Mouse (Mus musculus): ENCODE results near the gene Exosc3.
A peak's percentile ranks its signal among the peaks of the same experiment; 100 is the strongest.
"Not testable (repeated sequence)": the region's sequence is repeated elsewhere in the genome, so short reads cannot be mapped to it uniquely, and the experiment has no call there.

The Exosc3 gene

DNA sequence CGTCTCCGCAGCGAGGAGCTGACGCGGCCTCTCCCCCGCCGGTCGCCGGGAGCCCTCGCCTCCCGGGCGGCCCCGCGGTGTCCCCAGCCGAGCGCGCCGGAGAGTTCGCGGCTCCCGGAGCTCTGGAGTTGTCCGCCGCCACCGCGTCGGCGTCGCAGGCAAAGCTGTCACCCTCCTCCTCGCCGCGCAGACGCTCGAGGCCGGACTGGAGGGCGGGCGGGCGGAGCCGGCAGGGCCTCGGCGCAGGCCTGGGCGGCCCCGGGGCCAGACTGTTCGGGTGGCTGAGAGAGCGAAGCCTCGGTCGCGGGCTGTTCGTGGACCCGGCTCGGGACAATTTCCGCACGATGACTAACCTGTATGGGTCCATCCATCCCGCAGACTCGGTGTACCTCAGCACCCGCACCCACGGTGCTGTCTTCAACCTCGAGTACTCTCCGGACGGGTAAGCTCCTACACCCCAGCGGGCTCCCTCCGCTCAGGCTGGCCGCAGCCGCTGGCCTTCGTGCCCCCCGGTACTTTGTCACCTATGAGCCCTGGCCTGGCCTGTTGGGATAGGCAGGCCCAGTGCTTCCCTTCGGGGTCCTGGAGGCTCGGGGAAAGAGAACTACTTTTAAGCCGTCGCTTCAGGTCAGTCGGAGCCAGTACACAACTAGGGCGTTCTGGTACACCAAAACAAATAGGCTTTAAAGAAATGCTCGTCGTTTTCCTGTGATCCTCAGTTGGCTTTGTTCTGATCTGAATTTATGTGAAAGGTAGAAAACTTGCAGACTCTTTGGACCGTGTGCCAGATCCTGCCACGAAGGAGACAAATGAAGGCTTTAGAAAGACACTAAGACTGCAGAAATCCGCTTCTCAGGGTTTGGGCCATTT, at the start of gene Exosc3:
Gene Exosc3, minus strand, starts transcription at position 447 of the 870 bp plus-strand sequence.
- DNase-seq (ENCODE audit: low read depth, low spot score) = peak; percentile 36

DNA sequence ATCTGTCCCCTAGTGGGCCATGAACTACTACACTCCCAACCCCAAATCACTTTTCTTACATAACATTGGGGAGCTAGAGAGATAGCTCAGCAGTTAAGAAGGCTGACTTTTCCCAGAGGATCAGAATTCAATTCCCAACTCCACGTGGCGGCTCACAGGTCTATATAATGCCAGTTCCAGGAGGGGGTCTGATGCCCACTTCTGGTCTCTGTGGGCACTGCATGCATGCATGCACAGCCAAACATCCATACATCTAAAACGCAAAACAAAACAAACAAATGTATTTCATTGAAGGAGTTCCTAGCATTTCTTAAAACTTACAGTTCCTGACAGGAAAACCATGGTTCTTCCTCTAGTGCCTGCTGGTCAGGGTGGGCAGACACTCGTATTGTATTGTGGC, 49.6 kb upstream of the Exosc3 start:
- DNase-seq (ENCODE audit: low read depth, low spot score) = no peak

DNA sequence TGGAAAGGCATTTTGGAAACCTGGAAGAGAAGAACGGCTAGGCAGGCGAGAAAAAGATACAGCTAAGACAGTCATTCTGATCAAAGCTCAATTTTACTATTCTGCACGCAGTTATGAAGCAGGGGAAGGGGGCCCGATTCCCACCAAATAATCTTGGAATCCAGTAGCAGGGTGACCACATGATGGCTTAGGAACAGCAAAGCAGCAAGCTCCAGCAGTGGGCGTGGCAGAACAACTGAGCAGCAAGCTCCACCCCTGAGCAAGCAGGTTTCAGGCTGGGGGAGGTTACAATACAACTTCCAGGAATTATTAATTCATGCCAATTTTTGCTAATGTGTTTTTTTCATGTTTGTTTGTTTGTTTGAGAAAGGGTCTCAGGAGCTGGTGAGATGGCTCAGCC, 44.8 kb upstream of the Exosc3 start:
- DNase-seq (ENCODE audit: low read depth, low spot score) = not testable (repeated sequence)

DNA sequence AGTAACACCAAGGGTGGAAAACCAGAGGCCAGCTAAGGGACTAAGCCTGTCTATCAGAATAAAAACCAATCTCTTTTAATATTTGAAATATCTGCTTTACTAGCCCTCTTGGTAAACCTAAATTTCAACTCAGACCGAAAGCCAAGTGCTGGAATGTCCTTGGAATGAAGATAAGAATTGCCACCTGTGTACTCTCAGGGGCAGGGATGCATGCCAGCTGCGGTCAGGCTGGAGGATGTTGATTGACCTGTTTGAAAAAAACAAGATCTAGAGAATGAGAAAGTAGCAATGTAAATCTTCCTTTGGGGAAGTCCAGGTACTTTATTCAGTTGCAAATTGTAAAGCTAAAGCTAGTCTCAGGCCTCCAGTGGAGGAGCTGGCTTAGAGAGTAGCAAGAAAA, 39.6 kb upstream of the Exosc3 start:
- DNase-seq (ENCODE audit: low read depth, low spot score) = not testable (repeated sequence)

DNA sequence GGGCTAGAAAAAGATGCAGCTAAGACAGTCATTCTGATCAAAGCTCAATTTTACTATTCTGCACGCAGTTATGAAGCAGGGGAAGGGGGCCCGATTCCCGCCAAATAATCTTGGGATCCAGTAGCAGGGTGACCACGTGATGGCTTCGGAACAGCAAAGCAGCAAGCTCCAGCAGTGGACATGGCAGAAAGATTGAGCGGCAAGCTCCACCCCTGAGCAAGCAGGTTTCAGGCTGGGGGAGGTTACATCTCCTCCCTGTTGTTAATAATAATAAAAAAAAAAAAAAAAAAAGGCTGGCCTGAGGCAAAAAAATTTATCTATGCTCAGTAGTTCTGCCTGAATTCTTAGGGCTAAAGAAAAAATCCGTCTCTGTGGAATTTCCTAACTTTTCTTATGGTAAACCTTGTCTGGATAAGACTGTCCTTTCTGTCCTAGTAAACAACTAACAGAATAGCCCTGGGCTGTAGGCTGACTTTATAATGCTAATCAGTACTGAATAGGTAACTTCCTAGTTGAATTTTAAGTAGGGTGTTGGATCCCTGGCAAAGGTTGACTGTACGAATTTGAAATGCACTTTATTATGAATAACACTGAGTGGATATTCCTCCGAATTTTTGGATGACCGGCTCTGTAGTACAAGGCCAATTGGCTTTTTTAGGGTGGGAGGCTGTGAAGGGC, 38.5 kb upstream of the Exosc3 start:
- not testable (repeated sequence) for DNase-seq (ENCODE audit: low read depth, low spot score)

DNA sequence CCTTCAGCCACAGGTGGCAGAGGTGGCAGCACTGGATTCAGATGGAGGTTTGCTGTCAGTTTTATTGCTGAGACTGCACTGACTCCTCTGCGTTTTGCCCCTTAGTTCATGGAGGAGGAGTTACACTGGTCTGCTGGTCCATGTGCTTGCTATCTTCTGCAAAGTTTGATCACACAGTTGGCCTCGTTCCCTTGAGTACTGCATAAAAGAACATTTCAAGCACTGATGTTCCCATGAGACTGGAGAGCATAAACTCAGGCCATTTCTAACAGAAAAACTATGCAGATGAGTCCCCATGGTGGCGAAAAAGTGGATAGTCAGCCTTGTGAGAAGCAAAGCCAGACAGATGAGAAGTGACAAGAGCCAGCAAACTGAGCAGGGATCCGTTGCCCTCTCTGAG, 34.0 kb upstream of the Exosc3 start:
- DNase-seq (ENCODE audit: low read depth, low spot score) = no peak

DNA sequence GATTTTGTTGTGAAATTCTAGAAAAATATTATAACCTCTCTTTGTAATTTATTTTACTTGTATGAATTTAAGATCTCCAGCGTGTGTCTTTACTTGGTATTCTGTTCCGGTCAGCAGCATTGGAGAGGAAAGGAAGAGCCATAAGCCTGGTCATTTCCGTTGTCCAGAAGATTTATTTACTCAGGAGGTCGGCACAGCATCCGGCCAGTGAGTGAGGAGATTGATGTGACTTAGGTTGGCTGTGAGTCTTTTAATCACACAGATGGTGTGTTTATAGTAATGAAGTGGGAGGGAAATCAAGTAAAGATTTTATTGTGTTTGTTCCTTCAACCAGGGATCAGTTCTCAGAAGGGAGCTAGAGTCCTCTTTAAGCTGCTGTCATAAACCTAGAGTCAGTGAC, 32.3 kb upstream of the Exosc3 start:
- no peak for DNase-seq (ENCODE audit: low read depth, low spot score)

DNA sequence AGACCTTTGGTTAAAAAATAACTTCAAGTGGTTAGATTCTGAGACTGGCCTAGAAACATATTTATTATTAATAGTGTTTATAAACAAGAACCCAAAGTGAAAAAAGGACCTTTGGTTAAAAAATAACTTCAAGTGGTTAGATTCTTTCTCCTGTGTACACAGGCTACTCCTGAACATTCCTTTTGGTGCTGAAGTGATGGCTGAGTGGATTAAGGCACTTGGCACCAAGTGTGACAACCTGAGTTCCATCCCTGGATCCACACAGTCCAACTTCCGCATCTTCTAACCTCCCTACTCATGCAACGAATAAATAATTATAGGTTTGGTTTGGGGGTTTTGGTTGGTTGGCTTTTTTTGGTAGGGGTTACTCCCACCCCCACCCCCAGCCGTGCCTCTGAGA, 28.7 kb upstream of the Exosc3 start:
- no peak for DNase-seq (ENCODE audit: low read depth, low spot score)

DNA sequence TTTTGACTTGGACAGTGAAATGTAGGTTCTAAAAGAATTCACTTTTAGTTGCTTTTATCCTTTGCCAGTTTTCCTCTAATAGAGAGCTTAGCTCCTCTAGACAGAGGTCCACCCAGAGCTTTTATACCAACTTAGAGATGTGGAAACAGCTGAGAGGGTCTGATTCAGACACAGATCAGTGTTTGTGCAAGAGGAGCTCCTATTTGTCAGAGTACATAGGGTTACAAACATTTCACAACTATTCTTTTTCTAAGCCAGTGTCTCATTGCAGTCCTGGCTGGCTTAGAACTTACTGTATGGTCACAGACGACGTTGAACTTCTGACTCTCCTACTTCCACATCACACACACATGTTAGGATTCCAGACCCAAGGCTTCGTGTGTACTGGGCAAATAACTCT, 14.1 kb upstream of the Exosc3 start:
- DNase-seq (ENCODE audit: low read depth, low spot score) = no peak

DNA sequence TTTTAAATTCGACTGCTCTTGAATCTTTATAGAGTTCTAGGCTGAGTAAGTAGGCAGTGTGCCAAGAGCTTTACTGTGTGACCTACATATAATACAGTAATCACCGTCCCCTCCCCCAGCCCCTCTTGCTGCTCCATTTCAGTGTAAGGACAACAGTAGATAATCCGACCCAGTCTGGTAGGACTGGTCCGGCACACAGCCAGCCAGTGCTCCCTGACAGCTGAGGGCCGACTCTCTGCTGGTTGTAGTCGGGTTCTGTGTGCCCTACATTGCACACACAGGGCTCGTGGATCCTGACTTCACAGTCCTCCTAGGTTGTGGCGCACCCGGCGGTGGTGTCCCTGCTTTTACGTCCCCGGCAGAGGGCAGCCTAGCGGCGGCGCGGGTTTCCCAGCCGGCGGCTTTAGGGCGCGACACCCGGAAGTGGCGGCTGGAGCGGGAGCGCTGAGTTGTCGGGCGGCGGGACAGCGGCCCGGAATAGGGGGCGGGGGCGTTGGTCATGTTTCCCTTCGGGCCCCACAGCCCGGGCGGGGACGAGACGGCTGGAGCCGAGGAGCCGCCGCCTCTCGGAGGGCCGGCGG, 773 bp downstream of the Exosc3 start, which contains the start of gene Dcaf10:
Gene Dcaf10, plus strand, starts transcription at position 433 of the 581 bp plus-strand sequence.
- peak; percentile 93 for DNase-seq (ENCODE audit: low read depth, low spot score)

DNA sequence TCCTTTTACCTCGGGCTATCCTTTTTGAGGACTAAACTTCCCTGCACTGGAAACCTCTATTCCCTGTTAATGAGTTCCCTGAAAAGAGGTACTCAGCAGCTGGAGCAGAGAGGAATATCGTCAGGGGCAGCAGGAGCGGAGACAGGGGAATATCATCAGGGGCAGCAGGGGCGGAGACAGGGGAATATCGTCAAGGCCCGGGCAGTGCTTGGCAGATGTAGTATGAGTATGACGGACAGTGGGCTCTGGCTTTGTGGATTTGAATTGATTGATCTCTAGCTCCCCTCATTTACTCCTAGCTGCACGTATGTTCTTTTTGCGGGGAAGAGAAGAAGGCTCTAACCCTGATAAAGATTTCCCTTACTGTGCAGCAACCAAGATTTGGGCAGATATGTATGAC, 1.3 kb downstream of the Exosc3 start:
- no peak for DNase-seq (ENCODE audit: low read depth, low spot score)

DNA sequence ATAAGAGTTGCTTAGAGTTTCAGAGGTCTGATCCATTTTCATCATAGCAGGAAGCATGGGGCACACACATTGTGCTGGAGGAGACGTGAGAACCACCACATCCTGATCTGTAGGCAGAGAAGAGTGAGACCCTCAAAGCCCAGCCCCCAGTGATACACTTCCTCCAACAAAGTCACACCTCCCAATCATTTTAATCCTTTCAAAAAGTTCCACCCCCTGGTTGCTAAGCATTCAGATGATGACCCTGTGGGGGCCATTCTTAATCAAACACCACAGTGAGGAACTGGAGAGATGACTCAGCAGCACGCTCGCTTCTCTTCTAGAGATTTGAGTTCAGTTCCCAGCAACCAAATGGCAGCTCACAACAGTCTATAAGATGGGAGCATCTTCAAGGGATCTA, 10.1 kb downstream of the Exosc3 start:
- no peak for DNase-seq (ENCODE audit: low read depth, low spot score)

DNA sequence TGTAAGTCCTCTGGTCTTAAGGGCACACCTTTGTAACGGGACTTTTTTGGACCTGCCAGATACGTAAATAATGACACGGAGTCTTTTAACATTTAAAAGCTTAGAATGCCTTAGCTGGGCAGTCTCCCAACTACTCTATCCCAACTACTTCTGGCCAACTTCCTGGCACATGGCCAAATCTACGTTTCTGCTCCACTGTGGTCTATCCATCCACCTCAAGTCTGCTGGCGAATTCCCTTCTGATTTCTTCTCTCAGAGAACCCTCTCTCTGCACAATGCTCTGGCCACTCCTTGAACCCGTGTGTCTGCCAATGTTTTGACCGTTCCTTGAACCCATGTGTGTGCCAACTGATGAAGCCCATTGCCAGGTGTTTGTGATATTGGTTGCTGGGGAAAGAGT, 11.4 kb downstream of the Exosc3 start:
- DNase-seq (ENCODE audit: low read depth, low spot score) = no peak

DNA sequence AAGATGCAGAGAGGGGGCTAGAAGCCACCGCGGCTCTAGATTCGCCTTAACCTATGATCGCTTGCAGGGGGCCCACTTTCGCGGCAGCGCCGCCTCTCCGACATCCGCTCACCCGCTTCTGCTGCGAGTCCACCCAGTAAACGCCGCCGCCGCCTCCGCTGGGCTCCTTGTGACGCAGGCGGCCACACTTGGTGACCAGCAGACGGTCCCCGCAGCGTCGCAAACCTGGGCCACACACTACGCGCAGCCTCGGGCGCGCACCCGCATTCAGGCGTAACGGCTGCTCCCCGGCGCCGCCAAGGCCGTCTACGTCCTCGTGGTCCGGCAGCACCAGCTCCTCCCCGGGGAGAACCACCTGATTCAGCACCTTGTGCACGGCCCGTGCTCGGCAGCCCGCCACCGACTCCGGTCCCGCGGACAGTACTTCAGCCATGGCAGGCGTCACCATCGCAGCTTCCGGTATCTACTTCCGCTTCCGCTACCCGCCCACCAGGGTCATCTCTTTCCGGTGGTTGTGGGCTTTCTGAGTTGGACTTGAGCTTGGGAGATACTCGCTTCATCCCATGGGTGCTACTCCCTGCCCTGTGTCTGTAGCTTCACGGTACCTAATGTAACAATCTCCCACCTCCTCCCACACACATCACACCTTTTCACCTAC, 22.2 kb downstream of the Exosc3 start:
- peak; percentile 78 for DNase-seq (ENCODE audit: low read depth, low spot score)

DNA sequence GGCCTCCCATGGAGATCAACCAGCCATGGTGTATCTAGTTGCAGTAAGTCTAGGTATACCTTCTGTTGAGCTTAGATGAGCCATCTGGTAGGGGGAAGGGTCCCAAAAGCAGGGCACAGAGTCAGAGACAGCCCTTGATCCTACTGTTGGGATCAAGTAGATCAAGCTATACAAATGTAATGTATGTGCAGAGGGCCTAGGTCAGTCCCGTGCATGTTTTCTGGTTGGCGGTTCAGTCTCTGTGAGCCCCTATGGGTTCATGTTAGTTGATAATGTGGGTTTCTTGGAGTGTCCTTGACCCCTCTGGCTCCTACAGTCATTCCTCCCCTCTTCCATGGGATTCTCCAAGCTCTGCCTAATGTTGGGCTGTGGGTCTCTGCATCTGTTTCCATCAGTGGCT, 31.5 kb downstream of the Exosc3 start:
- no peak for DNase-seq (ENCODE audit: low read depth, low spot score)

DNA sequence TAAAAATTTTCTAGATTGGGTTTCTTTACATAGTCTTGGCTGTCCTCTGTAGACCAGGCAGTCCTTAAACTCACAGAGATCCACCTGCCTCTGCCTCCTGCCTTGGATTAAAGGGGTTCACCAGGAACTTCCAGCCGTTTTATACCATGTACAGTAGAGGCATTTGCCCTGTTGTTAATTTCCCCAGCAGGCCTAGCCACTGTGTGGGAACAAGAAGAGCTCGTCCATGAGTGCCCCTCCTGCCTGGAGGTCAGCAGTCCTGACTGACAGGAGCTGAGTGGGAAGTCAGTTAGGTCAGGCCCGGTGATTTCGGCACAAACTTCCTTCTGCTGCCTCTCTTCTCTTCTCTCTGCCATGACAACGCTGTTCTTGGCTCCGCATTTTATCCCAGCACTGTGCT, 33.9 kb downstream of the Exosc3 start:
- DNase-seq (ENCODE audit: low read depth, low spot score) = no peak

DNA sequence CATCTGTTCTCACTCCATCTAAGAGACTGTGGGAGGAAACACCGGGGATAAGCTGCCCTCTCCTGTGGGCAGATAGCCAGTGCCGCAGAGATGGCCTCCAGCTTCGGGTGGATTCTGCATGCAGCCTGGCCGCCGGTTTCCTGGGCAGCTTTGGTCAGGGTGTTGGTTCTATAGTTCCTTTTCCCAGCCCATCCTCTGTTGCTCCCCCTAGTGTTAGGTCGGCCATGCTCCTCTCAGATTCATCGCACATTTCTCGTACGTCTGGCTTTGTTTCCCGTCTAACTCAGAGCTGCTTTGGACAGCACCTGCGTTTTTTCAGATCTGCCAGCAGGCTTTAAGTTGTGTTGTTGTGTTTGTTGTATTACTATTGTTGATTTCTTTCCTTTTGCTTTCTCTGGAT, 34.5 kb downstream of the Exosc3 start:
- DNase-seq (ENCODE audit: low read depth, low spot score) = peak; percentile 29

DNA sequence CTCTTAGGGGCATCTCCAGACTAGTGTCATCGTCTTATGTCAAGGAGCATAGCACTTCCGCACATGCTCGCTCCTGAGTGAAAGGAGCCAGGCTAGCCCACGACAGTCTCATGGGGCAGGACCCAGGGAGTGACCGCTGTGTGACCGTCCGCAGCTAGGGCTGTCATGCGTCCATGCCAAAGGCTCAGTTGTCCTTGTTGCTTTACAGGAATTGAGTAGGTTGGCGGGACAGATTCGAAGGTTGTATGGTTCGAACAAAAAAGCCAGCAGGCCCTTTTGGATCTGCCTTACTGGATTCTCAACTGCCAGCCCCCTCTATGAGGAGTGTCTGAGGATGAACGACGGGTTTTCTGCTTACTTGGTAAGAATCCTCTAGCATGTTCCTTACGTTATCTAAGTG, 37.0 kb downstream of the Exosc3 start:
- DNase-seq (ENCODE audit: low read depth, low spot score) = no peak

DNA sequence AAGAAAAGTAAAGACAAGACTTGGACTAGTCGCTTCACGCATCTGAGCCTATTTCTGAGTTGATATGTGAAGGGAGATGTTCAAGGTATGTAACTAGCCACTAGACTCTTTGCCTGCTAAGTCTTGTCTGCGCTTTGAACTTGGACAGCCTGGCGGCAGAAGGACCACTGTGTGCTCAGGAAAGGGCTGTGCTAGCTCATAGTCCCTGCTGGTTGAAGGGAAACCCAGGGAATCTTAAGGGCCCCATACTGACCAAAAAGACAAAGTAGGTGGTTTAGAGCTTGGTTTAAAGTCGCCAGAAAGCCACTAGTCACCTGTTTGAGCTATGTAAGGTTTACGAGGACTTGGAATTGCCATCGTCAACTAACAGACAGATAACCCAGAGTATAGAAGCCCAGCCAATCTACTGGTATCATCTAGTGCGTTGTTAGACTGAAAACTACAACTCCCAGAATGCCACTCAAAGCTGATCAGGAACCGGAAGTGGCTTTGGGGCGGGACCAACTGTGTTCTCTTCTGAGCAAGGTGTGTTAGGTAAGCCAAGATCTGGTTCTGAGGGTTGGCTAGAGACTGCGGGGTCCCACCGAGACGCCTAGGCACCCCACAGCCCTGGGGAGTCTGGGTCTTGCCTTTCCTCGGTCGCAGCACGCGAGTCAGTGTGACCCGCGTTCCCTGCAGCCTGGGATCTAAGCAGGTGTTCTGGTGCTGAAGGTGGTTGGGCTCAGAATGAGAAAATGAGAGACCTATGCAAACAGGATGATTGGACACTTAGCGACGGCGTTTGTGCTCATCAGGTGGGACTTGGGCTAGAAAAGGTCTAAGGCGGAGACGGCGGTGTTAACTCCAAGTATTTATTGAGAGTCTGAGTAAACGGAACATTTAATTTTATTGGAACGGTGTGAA, 45.6 kb downstream of the Exosc3 start, which contains the start of gene Trmt10b:
Gene Trmt10b, plus strand, starts transcription at position 466 of the 903 bp plus-strand sequence.
- DNase-seq (ENCODE audit: low read depth, low spot score) = peak; percentile 67

DNA sequence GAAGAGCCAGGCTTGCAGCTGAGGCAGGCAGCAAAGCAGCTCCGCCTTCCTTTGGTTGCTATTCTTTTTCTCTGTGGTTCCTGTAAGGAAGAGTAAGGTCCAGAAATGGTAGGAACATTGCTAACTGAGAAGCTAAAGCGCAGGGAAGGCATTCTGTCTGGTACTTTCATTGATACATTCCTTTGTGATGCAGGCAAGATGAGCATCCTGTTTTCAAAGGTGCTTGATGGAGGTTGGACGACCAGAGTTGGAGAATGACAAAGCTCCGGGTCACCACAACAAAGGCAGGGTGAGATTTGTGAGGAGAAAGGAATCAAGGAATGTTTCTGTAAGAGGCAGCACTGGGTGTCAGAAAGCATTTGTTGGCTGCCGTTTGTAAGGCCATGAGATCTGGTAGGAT, 54.6 kb downstream of the Exosc3 start:
- no peak for DNase-seq (ENCODE audit: low read depth, low spot score)

DNA sequence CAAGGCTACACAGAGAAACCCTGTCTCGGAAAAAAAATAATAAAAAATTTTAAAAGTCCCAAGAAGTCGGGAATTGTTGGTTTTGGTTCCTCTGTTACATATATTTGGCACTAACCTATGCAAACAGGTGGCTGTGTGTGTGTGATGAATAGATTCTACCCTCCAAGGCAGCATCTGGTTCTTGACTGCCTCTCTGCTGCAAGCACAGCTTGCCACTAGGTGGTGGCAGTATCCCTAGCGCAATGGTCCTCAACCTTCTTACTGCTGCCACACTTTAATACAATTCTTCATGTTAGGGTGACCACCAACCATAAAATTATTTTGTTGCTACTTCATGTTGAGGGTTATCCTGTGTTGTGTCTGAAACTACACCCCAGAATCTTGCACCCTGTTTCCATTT, 56.2 kb downstream of the Exosc3 start:
- DNase-seq (ENCODE audit: low read depth, low spot score) = peak; percentile 22
